Mouse (Mus musculus) testis, postnatal 10 days (tissue): Measurements from ENCODE around the gene Ror1.

ENCODE experiments used
- DNase-seq: peaks from one replicate; pipeline ENCODE4 v3.0.0; 2021; ENCODE audit warnings: low spot score

Gene Ror1

DNA sequence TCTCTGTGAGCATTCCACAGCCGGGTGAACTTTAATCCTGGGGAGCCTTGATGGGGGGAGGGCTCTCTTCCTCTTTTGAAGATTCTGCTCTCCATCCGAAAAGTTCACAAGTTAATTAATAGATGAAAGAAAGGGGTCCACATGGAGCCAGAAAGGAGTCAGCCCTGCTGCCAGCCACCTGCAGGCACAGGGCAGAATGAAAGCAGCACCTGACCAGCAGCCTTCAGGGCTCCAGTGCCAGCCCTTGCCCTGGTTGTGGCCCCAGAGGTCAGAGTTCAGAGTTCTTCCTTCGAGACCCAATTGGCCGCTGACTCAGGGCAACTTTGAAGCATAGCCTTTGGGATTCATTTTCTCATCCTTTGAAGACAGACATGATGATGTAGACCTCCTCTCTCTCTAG, 23.1 kb downstream of the Ror1 start:
- DNase-seq, result no peak

GRCm38 (mm10) chr4:100119431-100119830, 23.8 kb downstream of the Ror1 start:
- DNase-seq, result no peak

DNA sequence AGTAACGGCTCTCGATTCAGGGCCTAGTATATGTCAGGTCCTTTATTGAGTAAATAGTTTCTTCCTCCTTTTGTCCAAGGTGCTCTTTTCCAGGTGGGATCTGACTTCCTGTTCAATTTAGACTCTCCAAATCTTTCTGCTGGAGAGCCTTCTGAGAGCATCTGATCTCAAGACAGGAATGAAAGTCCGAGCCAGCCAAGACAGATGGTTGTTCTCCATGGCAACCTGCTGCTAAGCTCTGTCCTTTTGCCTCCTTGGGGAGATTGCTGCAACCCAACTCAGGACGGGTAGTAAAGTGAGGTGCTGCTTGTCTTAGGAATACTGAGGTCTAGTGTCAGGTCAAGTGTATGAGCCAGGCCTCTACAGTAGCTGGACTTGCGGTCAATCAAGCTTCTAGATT, 25.0 kb downstream of the Ror1 start:
- DNase-seq, result no peak

- DNase-seq, result no peak
Observed at GRCm38 (mm10) chr4:100122436-100122835, 26.8 kb downstream of the Ror1 start.

GRCm38 (mm10) chr4:100123519-100123918, 27.9 kb downstream of the Ror1 start:
- no peak for DNase-seq

- DNase-seq, result no peak
Observed at GRCm38 (mm10) chr4:100124056-100124455, 28.5 kb downstream of the Ror1 start.

- DNase-seq, result no peak
Observed at GRCm38 (mm10) chr4:100124935-100125334, 29.3 kb downstream of the Ror1 start.

GRCm38 (mm10) chr4:100126531-100127310, 31.1 kb downstream of the Ror1 start:
- DNase-seq, result no peak

GRCm38 (mm10) chr4:100128026-100128922, 32.7 kb downstream of the Ror1 start:
- DNase-seq, result no peak

DNA sequence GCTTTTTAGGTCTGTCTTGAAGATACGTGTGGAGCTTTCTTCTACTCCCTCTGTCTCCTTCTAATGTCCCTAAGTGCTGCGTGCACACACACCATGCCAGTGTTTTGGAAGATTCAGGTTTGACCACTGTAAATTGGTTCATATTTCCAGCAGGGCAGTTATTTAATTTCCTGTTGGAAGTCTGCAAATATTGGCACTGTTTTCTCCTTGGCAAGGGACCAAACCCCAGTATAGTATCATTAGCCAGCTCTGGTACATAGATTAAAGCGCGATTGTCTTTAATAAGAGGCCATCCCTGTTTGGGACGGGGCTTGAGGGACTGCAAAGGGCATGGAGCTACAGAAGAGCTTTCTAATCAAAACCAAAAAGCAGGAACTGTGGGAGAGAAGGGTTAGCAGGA, 33.6 kb downstream of the Ror1 start:
- DNase-seq, result no peak

DNA sequence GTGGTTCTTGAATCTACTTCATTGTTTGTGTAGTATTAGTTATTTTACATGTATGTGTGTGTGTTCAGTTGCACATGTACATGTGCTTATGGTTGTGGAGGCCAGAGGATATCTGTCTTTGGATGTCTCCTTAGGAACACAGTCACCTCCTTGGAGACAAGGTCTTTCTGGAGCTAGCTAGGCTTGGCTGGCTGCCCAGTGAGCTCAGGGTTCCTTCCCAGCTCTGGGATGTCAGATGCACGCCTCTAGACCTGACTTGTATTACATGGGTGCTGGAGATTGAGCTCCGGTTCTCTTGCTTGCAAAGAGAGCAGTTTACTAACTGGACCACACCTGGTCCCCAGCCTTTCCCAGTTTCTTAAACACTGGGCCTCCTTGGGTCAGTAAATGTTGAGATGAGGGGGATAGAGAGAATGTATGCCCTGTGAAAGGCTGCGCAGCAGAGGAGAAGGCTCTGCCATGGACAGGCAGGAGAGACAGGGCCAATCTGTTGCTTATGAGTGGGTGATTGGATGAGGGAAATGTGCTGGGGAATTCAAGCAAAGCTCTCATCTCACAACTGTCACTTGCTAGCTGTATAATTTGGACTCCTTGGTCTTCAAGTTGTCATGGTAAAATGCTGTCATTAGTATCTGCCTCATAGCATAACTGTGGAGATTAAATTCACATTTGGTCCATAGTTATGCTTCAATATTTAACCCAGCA, 35.3 kb downstream of the Ror1 start:
- DNase-seq, result peak; percentile 65

GRCm38 (mm10) chr4:100131488-100131887, 35.9 kb downstream of the Ror1 start:
- DNase-seq, result no peak

- no peak for DNase-seq
Observed at GRCm38 (mm10) chr4:100132261-100132660, 36.7 kb downstream of the Ror1 start.

GRCm38 (mm10) chr4:100136046-100136445, 40.5 kb downstream of the Ror1 start:
- DNase-seq, result no peak

- no peak for DNase-seq
Observed at GRCm38 (mm10) chr4:100137102-100137835, 41.7 kb downstream of the Ror1 start.

GRCm38 (mm10) chr4:100141626-100142025, 46.0 kb downstream of the Ror1 start:
- DNase-seq, result no peak

DNA sequence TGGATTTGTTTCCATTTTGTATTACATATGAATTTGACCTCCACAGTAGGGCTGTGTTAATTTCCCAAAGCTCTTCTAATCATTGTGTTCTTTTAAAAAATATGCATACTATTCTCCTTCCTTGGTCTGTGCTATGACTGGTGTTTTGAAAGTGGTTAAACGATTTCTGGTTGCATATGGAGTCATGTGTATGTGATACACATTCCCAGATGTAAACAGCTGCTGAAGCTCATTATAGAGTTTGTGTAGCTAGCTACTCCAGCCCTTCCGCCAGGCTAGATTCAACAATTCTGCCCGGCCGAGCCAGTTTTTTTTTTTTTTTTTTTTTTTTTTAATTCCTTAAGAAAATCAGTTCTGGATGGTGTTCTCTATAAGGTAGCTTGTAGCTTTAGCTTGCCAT, 49.2 kb downstream of the Ror1 start:
- no peak for DNase-seq

DNA sequence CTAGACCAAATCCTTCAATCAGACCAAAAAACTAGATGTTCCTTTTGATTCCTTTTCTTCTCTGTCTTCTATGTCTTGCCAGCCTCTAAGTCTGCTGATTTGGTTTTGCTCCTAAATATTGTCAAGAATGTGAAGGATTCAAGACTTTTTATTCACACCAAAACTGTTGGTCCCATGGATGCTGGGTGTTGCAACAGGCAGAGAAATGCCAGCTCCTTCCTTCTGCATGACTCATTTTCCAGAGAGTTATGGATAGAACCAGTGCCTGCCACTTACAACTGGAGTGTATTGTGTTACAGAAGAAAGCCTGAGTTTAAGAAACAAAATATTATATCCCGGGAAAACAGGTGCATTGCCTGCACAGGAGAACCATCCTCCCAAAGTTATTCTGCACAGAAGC, 55.2 kb downstream of the Ror1 start:
- no peak for DNase-seq

DNA sequence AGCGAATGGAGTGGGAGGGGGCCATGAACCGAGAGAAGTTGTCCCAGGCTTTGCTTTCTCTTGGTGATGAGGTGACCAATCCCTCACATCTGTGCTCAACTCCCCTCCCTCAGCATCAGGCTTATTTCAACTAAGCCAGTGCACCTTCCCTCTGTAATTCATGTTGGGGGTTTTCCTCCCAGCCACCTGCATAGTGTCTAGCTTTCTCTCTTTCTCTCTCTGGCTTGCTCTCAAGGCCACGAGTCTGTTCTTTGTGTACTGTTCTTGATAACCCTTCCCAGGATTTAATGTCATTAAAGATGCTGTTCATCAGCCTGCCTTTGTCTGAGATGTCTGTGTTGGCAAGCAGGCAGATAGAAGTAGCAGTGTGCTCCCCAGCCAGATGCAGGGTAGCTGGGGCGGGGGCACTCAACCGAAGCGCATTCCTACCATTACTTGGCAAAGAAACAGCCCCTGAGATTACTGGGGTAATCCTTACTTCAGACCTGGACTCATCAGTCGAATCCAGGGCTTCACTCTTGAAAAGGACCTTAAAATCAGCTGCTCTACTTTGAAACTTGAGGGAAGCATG, 59.1 kb downstream of the Ror1 start:
- DNase-seq, result no peak

DNA sequence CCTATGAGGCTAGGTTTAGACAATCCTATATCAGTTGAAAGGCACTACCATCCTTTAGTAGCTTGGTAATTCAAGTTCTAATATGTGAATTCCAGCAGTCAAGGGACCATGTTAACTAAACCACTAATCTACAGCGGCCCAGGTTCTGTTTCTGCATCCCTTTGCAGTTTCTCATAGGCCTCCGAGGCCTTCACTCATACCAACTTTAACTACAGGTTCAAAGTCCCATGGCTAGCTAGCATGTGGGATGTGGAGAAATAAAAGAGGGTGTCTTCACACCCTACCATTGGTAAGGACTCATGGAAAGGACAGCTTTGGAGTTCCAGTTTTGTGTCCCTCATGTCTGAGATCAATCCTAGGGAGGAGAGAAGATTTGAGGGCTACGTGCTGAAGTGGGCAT, 60.1 kb downstream of the Ror1 start:
- no peak for DNase-seq

- no peak for DNase-seq
Observed at GRCm38 (mm10) chr4:100158401-100158800, 62.8 kb downstream of the Ror1 start.

DNA sequence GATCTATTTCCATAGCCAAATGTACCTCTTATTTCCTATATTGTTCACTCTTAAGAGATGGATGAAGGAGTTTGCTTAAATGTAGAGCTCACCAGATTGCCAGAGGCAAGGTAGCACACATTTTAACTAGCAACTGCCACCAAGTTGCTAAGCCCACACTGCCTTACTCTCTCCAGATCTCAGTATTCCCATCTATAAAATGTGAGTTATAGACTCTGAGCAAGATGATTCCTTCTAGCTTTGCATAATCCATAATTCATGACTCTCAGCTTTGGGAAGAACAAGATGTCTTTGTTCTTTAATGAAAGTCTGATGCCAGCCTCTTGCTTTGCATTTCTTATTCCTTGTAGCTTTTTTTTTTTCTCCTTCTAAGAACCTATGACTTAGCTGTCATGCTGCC, 64.6 kb downstream of the Ror1 start:
- no peak for DNase-seq
